Mouse (Mus musculus) kidney, adult 11 months (tissue): ENCODE data around the gene Rasal1.

ENCODE experiments used
- DNase-seq: peaks from one replicate; pipeline ENCODE4 v3.0.0; 2022

Gene Rasal1

DNA sequence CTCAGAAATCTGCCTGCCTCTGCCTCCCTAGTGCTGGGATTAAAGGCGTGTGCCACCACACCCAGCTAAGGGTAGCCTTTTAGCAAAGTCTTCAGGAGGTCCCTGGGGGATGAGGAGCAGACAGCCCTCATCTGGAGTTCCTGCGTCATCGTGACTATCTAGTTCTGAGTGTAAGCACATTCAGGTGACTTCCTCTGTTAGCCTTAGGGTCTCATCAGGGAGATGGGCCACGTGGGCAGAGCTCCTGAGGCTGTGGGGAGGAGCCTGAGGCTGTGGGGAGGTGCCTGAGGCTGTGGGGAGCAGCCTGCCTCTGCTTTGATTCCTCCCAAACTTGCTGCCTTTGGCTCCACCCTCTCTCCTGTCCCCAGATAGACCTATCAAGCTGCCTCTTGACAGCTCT lies 48.3 kb downstream of the Rasal1 start:
- DNase-seq = no peak

GRCm38 (mm10) chr5:120698181-120698580 lies 49.6 kb downstream of the Rasal1 start:
- no peak for DNase-seq

DNA sequence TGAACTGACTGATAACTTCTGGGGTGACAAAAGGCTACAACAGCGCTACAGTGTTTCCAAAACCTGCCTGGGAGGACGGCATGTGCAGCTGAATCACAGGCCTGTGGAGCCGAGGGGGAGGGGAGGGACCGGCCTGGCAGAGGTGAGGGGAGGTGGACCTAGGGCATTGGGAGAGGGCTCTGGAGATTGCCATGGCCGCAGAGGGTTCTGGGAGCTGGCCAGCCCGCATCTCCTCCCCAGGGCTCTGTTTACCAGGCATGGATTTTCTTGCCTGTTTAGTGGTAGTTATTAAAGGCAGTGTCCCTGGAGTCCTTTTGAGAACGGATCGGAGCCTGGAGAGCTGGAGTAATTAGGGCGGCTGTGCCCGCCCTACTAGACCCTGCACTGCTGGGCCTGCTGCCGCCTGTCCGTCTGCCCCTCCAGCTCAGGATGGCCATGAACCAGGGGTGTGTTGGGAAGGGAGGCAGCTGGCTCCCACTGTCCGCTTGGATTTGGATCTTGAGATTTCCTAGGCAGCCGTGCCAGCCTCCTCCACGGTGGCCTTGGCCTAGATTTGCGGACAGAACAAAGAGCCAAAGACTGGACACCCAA lies 50.3 kb downstream of the Rasal1 start:
- DNase-seq = no peak

DNA sequence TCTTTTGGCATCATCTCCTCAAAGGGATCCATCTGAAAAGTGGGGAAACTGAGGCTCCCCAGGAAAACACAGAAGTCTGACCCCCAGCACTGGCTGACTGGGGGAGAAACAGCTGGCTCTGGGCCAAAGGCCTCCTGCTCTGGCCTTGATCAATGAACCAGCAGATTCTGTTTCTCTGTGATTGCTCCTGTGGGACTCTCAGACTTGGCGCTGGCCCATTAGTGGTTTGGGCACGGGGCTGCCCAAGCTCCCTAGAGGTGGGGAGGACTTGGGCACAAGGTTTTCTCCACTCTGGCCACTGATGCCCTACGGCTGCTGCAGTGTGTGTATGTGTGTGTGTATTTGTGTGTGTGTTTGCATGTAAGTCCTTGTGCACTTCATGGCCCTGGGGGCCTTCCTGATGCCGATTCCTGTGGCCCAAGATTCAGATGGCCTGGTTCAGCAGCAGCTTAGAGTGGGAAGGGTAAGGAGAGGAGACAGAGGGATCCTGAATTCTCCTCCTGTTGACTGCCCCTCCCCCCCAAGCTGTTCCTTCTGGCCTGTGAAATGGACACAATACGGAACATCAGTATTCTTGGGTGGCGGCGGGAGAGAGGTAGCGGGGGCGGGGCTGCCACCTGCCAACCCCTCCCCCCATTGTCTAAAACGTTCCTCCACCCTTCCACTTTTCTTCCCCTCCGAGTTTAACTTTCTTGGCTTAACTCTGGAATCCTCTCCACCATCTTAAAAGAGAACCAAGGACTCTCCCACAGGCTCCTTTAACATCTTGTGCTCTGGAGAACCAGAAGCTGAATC lies 52.6 kb downstream of the Rasal1 start:
- DNase-seq = no peak

GRCm38 (mm10) chr5:120702421-120702820 lies 53.8 kb downstream of the Rasal1 start:
- no peak for DNase-seq

GRCm38 (mm10) chr5:120702969-120703368 lies 54.4 kb downstream of the Rasal1 start:
- DNase-seq = peak; percentile 56

- no peak for DNase-seq
Measured at GRCm38 (mm10) chr5:120703660-120704059, 55.0 kb downstream of the Rasal1 start.

GRCm38 (mm10) chr5:120704421-120704820 lies 55.8 kb downstream of the Rasal1 start:
- DNase-seq = no peak

- no peak for DNase-seq
Measured at GRCm38 (mm10) chr5:120706541-120706940, 57.9 kb downstream of the Rasal1 start.

GRCm38 (mm10) chr5:120706976-120707375 lies 58.4 kb downstream of the Rasal1 start:
- no peak for DNase-seq

DNA sequence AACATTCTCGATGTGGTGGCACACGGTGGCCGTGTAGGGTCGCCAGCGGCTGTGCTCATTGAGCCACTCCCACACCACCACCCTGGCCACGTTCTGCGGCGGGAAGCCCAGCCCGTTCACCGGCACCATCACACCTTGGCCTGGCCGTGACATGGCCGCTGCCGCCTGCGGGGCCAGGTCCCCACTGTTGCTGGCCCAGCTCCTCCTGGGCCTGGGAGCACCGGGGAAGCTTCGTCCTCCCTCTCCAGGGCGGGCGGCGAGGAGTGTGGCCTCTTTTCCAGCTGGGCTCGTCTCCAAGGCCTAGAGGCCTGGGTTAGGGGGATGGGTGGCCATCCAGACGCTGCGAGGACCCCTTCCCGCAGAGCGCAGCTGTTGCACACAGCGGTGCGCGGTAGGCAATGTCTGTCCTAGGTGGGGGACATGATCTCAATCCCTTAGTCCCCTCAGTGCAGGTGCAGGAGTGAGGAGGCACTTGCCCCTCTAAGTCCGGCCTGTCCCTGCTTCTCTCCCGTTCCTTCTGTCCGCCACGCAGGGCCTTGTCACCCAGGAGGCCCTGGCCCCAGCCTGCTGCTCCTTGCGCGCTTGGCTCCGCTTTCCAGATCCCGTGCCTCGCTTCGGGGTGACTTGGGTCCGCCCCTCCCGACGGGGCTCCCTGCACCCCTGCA lies 61.7 kb downstream of the Rasal1 start:
- DNase-seq = no peak

DNA sequence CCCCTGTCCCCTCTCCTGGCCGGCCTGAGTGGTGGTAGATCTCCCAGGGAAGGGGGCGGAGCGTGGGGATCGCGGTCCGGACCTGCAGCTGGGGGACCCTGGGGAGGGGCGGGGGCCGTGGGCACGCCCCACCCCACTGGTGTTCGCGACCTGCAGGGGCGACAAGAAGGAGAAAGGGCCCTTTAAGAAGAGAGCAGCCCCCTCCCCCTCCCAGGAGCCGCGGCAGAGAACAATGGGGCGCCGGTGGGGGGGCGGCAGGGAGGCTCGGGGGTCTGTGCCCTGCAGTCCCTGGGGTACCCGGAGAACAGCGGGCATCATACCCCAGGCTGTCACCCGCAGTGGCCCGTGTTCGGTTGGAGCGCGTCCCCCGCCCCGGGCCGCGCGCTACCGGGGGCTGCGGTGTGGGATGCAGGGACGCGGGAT lies 62.2 kb downstream of the Rasal1 start:
- no peak for DNase-seq

DNA sequence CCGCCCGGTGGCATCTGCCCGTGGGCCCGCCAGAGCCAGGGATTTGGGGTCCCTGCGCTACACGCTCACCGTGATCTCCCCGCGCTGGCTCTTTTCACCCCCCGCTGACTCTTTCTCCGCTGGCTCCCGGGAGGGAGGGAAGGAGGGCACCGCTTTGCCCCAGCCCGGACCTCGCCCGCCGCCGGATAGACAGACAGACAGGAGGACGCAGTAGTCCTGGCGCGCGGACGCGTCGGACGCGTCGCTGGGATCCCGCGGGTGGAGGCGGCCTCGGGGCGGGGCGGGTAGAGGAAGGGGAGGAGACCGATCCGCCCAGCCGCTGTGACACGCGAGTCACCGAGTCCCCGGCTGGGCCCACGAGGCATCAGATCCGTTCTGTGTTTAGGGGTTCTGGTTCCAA lies 62.8 kb downstream of the Rasal1 start:
- no peak for DNase-seq

DNA sequence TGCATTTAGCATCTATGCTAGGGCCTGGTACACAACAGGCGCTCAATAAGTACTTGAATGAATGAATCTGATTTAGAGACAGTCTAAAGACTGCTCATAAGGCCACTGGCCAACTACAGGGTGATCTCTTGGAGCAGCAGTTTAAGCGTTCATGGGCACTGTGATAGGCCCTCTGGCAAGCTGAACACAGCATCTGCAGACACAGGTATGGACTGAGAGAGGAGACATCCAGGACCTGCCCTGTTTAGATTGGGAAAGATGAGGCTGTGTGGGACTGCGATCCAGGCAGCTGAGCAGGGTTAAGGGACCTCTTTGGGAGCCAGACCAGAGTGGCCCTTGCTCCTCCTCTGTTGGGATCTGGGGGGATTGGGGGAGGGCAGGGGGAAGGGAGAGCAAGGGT lies 63.2 kb downstream of the Rasal1 start, which contains the start of gene Dtx1:
Gene Dtx1, minus strand, starts transcription at position 101 of the 400 bp plus-strand sequence.
- DNase-seq = no peak

DNA sequence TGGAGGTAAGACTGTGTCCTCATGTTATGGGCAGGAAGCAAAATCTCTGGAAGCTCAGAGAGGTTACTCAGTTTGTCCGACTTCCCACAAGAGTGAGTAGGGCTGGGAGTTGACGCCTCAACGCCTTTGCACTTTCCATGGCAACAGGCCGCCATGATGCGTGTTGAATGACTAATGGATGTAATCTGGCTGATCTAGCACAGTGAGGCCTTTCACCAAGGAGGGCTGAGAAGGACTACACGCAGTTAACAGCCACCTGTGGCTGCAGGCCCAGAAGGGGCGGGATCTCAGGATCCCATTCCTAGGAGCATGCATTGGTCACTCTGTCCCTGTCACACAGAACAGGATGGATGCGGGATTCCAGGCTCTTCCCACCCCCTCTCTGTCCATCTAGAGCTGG lies 64.1 kb downstream of the Rasal1 start:
- DNase-seq = no peak

- DNase-seq = peak; percentile 31
Measured at GRCm38 (mm10) chr5:120714314-120714713, 65.7 kb downstream of the Rasal1 start.

- DNase-seq = no peak
Measured at GRCm38 (mm10) chr5:120717136-120717535, 68.5 kb downstream of the Rasal1 start.

- no peak for DNase-seq
Measured at GRCm38 (mm10) chr5:120718600-120719378, 70.2 kb downstream of the Rasal1 start.

- no peak for DNase-seq
Measured at GRCm38 (mm10) chr5:120721005-120721404, 72.4 kb downstream of the Rasal1 start.

- DNase-seq = no peak
Measured at GRCm38 (mm10) chr5:120725811-120726455, 77.3 kb downstream of the Rasal1 start.
